Mouse (Mus musculus) spleen, postnatal 14 days (tissue): ENCODE data around the gene Cmtm5.
A peak's percentile ranks its signal among the peaks of the same experiment; 100 is the strongest.
"Not testable (repeated sequence)": the region's sequence is repeated elsewhere in the genome, so short reads cannot be mapped to it uniquely, and the experiment has no call there.

Experiments
- DNase-seq, 2 experiments: peaks; one replicate each; pipeline ENCODE4 v3.0.0; 2021 to 2022; ENCODE audit warnings: low spot score in 2 of 2

Gene Cmtm5

GRCm38 (mm10) chr14:54932645-54933150 lies 3.4 kb upstream of the Cmtm5 start, which contains the start of gene Il25:
Il25 (plus strand) TSS chr14:54932695.
- DNase-seq = no peak

DNA sequence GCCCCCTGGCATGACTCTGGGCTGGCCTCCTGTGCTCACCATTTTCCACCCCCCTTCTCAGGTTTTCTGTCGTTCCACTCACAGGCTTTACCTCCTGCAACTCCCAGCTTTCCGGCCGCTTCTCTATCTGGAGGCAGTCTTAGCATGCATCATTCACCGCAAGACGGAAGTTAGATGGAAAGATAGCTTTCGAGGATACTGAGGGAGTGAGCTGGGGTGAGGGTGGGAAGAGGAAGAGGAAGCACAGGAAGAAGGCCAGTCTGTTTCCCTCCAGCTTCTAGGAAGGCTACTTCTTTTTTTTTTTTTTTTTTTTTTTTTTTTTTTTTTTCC lies 735 bp downstream of the Cmtm5 start:
- no peak for DNase-seq

- DNase-seq = no peak
Observed at GRCm38 (mm10) chr14:54937361-54938182, 1.5 kb downstream of the Cmtm5 start.

- DNase-seq = no peak
Observed at GRCm38 (mm10) chr14:54938431-54939219, 2.6 kb downstream of the Cmtm5 start.

- DNase-seq = peak in 1 of 2 experiments; percentile 43
Observed at GRCm38 (mm10) chr14:54939434-54940175, 3.5 kb downstream of the Cmtm5 start.

DNA sequence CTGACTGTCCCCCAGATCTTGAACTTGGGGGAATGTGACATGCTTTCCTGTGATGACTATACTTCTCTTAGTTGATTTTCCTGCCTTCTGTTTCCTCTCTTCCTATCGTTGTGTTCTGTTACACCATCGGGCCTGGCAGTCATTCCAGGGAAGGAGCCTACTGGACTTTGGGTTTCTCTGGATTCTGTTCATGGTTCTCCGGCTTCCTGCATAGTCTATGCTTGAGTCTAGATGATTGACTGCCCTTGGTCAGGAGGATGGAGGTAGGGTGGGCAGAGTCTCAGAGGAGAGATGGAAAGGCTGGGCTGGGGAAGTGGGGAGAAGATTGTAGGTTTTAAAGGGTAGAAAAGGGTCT lies 4.1 kb downstream of the Cmtm5 start:
- no peak for DNase-seq

DNA sequence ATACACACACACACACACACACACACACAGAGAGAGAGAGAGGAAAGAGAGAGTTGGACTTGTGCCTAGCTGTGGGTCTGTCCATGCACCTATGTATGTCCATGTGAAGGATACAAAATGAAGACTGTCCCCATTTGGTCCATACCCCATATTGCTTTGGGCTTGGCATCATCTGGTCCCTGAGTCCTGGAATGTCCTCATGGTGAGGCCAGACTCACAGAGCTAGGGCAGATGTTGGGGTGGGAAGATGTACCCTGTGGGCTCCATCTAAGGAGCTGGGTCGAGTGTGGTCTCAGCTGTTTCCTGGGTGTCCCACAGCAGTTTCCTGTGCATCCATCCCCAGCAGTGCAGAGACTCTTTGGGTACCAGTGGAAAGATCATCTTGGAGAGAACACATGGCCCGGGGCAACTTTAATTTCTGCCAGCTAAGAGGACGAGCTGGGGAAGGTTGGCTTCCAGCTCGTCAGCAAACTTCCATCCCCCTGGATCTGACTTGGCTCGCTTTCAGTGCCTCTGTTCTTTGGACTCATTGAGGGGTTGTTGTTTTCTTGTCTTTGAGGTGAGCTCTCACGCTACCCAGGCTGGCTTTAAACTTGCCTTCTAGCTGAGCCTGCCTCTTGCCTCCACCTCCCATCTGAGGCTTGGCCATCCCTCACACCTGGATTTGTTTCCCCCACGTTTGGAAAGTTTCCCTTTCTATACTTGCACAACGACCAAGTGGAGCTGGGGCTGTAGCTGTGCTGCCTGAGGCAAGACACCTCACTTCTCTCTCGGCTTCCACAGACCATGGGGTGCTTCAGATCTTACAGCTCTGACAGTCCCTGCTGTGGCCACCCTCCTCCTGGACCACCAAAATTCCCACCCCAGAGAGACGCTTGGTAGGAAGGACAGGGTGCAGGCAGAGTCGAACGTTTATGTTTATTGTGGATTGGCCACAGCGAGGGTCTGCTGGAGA lies 5.2 kb downstream of the Cmtm5 start:
- no peak for DNase-seq

DNA sequence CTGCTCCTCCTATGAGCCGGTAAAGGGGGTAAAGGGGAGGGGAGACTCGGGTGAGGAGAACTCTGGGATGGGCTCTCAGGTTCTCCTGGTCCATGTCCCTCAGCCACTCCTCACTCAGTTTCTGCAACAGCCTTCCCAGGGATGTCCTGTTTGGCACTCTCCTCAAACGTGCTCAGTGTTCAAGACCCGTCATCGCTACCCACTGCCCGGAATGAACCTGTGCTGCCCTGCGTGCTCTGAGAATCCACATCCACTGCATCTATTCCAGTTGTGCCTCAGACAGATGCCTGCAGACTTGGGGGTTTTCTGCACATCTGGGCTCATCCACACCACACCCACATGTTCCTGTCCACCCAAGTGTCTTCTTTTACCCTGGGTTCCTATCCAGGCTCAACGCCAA lies 6.4 kb downstream of the Cmtm5 start:
- no peak for DNase-seq

DNA sequence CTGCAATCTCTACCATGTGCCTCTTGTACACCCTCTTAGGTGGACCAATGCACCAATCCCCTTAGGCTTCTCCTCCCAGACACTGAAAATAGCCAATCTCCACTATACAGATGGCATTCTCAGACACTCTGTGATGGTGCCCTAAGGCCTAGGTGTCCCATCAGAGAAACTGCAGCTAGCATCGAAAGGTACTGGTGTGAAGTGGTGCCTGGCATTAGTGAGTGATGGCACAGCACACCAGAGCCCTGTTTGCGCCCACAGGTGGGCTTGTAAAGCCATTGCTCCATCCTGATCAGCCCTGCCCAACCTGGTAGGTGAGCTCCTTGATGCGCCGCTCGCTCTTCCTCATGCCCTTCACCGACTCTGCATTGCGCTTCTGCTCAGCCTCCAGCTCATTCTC lies 7.9 kb downstream of the Cmtm5 start:
- no peak for DNase-seq

GRCm38 (mm10) chr14:54944939-54945338 lies 8.9 kb downstream of the Cmtm5 start:
- no peak for DNase-seq

GRCm38 (mm10) chr14:54945975-54946704 lies 10.1 kb downstream of the Cmtm5 start:
- no peak for DNase-seq

GRCm38 (mm10) chr14:54947008-54947407 lies 10.9 kb downstream of the Cmtm5 start:
- DNase-seq = not testable (repeated sequence)

- DNase-seq = no peak
Observed at GRCm38 (mm10) chr14:54948781-54949180, 12.7 kb downstream of the Cmtm5 start.

DNA sequence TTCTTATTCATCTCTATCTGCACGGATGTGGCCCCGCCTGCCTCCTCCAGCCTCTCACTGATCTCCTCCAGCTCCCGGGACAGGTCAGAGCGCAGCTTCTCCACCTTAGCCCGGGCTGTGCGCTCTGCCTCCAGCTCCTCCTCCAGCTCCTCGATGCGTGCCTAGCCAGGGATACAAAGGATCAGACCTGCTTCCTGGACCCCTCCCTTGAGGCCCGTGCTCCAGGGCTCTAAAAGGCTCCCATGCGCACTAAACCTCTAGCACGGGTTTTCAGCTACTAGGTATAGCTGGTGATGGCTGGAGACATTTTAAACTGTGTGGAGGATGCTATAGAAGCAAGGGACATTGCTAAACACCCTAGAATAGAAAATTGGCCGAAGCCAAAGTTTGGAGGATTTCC lies 14.4 kb downstream of the Cmtm5 start:
- DNase-seq = no peak

- no peak for DNase-seq
Observed at GRCm38 (mm10) chr14:54951587-54951986, 15.5 kb downstream of the Cmtm5 start.

GRCm38 (mm10) chr14:54953664-54954206 lies 17.7 kb downstream of the Cmtm5 start:
- DNase-seq = no peak

DNA sequence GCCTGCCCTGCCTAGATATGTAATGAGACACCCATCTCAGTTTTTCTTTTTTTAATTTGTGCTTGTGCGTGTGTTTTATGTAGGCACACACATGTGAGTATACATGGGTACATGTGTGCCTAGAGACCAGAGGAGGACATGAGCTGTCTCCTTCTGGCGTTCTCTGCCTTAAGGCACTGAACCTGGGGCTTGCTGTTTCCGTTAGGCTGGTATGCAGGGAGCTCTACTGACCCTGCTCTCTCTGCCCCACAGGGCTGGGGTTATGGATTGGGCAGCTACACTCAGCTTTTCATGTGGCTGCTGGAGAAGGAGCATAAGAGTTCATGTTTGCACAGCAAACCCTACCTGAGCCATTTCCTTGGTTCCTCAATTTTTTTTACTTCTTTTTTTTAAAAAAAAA lies 18.4 kb downstream of the Cmtm5 start:
- DNase-seq = no peak

GRCm38 (mm10) chr14:54955481-54955880 lies 19.4 kb downstream of the Cmtm5 start:
- no peak for DNase-seq

- DNase-seq = no peak
Observed at GRCm38 (mm10) chr14:54956533-54956932, 20.5 kb downstream of the Cmtm5 start.

DNA sequence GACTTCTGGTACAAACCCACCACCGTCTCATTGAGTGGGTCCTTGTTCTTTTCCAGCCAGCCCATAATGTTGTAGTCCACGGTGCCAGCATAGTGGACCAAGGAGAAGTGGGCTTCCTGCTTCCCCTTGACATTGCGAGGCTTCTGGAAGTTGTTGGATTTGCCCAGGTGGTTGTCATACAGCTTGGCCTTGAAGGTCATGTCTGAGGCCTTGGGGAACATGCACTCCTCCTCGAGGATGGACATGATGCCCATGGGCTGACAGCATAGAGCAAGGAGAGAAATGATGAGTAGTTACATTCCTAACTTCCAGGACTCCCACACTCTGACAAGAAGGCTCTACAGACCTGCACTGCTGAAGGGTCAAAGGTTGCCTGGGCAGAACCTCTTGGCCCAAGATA lies 22.4 kb downstream of the Cmtm5 start:
- DNase-seq = no peak
